Mouse (Mus musculus) liver, postnatal 0 days (tissue): ENCODE data around the gene S100pbp. TPM values are rescaled to one million over a fixed set of nuclear protein-coding genes. Genes with fewer than 3 reads are reported as not detected.

Experiments used
- ATAC-seq: fragments of 200-750 bp; cut with Nextera tagmentation; 2 replicates; pipeline ENCODE4 v1.8.0; 2017; ENCODE audit warnings: mild to moderate bottlenecking, moderate library complexity
- DNase-seq: peaks from one replicate; pipeline ENCODE4 v3.0.0-alpha.2; 2016
- H3K27ac ChIP-seq: fragments of 300-500 bp; sonication (generic); 2 replicates; pipeline ENCODE4 v1.5.1; 2014; ENCODE audit warnings: antibody characterized with exemption, moderate library complexity, mild to moderate bottlenecking, low read depth
- H3K27me3 ChIP-seq: fragments of 300-500 bp; sonication (generic); 2 replicates; pipeline ENCODE4 v1.6.1; 2014; ENCODE audit warnings: low read length, control low read depth, mixed read lengths; ENCODE audit not compliant: insufficient read depth
- H3K36me3 ChIP-seq: fragments of 300-500 bp; sonication (generic); replicated peaks from 2 replicates; pipeline ENCODE4 v1.6.1; 2014; ENCODE audit warnings: mild to moderate bottlenecking, control low read depth, low read length, moderate library complexity, mixed read lengths; ENCODE audit not compliant: insufficient read depth
- H3K4me1 ChIP-seq: fragments of 300-500 bp; sonication (generic); 2 replicates; pipeline ENCODE4 v1.6.1; 2014; ENCODE audit warnings: antibody characterized with exemption, mild to moderate bottlenecking, control low read depth; ENCODE audit not compliant: insufficient read depth
- H3K4me2 ChIP-seq: fragments of 300-500 bp; sonication (generic); 2 replicates; pipeline ENCODE4 v1.6.1; 2014; ENCODE audit warnings: low read depth, mild to moderate bottlenecking, low read length, moderate library complexity, mixed read lengths
- H3K4me3 ChIP-seq: fragments of 300-500 bp; sonication (generic); 2 replicates; pipeline ENCODE4 v1.5.1; 2014; ENCODE audit warnings: low read depth, low read length
- H3K9ac ChIP-seq: fragments of 300-500 bp; sonication (generic); replicated peaks from 2 replicates; pipeline ENCODE4 v1.6.1; 2014; ENCODE audit warnings: mild to moderate bottlenecking, moderate library complexity
- H3K9me3 ChIP-seq: fragments of 300-500 bp; sonication (generic); 2 replicates; pipeline ENCODE4 v1.6.1; 2016; ENCODE audit warnings: mild to moderate bottlenecking, control low read depth, low read length, mixed read lengths
- CTCF ChIP-seq: sonication (generic); IDR thresholded peaks from 2 replicates; pipeline ENCODE4 v1.5.1; 2016; ENCODE audit warnings: antibody characterized with exemption, low read depth
- EP300 ChIP-seq: IDR thresholded peaks from 2 replicates; pipeline ENCODE4 v1.6.1; 2016; ENCODE audit warnings: antibody characterized with exemption, low read depth, mild to moderate bottlenecking
- WGBS: fragments of 180-500 bp; shearing (Covaris S2); extraction: QIAGEN DNeasy Blood & Tissue Kit; methylation state at CpG from one replicate; pipeline ENCODE4 v1.1.7; 2014; ENCODE audit not compliant: insufficient replicate concordance; 5-methylcytosine and 5-hydroxymethylcytosine counted together
- polyA plus RNA-seq: library from polyadenylated mRNA; unstranded; fragments of >200 nt; fragmentation: Nextera tagmentation; extraction: Ambion mirVana; gene quantifications from 2 replicates; pipeline ENCODE4 v1.2.1, GENCODE M21; 2015

Gene S100pbp
- polyA plus RNA-seq, 1 experiment from 2014 or later = 3.6 TPM

DNA sequence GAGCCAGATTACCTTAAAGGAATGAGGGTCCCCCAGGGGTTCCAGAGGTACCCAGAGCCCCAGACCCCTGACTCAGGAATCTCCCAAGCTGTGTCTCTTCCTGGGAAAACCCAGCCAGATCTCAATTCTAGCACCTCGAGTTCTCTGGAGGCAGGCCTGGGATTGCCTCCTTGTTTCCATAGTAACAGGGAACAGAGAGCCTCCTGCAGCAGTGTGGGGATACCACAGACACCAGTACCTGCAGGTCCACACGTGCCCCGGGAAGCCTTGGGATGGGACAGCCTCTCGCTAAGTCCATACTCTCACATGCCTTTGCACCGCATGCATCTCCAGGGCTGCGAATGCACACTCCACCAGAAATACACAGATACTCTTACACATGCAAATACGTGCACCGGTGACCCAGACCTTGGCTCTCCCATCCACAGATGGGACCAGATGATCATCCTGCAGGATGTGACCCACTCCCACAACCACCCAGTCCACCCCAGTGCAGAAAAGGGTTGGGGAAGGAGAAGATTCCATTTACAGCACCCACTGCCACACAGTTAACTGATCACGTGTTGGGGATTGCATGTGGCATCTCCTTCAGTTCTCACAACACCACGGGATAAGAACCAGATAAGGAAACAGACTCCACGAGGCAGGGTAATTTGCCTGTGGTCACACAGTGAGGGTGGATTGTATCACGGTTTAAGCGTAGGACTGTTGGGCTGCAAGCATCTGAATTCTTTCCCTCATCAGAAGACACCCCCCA, 60.8 kb downstream of the S100pbp start:
- no peak overlapping the region for H3K27ac ChIP-seq
- no peak overlapping the region for H3K4me2 ChIP-seq
- 58% methylated on average over 13 of the region's 13 CpGs for WGBS
- H3K9me3 ChIP-seq = no peaks in the 10 kb centered on the region
- TF ChIP-seq CTCF (no peak), EP300 (no peak)
- H3K4me3 ChIP-seq = no peak overlapping the region
- DNase-seq = no peak
- peaks cover 34% of the 10 kb centered on the region for H3K27me3 ChIP-seq
- peaks cover 10% of the 10 kb centered on the region; the same call in 1 of the 2 replicates for H3K4me1 ChIP-seq
- ATAC-seq = no peak
- no peak overlapping the region for H3K9ac ChIP-seq
- no peaks in the 10 kb centered on the region for H3K36me3 ChIP-seq

DNA sequence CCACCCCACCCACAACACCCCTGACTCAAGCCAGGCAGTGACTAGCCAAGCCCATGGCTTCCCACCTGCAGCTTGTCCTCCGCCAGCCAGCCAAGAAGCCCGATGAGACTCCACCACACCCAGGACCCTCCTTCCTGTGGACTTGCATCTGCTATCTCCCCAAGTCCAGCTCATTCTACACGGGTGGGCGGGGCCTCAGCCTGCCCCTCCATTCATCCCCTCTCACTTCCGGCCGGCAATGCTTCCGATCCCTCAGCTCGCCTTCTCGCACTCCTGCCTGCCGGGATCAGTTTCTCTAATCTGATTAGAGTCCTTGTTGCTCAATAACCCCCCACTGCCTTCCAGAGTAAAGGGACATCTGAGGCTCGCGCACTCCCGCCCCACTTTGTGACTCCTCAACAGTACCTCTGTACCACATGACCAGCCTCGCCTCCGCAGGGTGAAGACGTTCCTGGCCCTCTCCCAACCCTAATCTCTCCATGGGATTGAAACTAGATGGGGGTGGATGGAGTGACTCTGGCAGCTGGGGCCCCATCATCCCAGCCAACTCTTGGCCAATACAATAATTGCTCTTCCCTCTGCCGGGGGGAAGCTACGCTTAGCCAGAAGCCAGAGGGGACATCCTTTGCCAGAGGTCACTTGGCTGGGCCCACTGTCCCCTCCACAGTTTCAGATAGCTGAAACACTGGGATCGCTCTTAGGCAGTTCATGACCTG, 63.6 kb downstream of the S100pbp start:
- Histone ChIP-seq H3K9ac (no peak overlapping the region), H3K27ac (no peak overlapping the region), H3K4me1 (peaks cover 15% of the 10 kb centered on the region; the same call in 1 of the 2 replicates), H3K36me3 (no peaks in the 10 kb centered on the region), H3K4me2 (no peak overlapping the region), H3K27me3 (peaks cover 61% of the 10 kb centered on the region), H3K4me3 (no peak overlapping the region), H3K9me3 (no peaks in the 10 kb centered on the region)
- no peak for DNase-seq
- ATAC-seq = no peak; the same call in 1 of the 2 replicates
- 16% methylated on average over 19 of the region's 19 CpGs for WGBS
- TF ChIP-seq EP300 = no peak

DNA sequence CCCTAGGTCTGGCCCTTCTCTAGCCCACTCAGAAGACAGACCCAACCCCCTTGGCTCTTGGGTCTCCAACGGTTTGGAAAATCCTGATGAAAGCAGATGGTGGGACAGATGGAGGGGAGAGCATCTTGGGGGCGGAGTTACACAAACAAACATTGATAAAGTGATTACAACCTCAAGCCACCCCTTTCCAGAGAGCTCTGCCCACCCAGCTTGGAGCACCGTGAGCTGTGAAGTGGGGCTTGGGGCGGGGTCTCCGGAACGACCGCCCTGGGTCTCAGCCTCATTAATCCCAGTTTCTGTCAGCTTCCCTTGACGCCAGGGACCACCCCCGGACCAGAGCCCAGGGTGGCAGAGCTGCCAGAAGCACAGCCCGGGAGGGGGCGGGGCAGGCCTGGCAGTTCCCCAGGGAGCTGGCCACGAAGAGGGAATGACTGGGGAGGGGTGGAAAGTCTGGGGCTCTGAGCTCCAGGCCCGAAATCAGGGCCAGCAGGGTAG, 64.8 kb downstream of the S100pbp start:
- ATAC-seq = no peak
- Histone ChIP-seq H3K4me2 (no peak overlapping the region), H3K4me3 (no peak overlapping the region), H3K27me3 (peaks cover 68% of the 10 kb centered on the region), H3K36me3 (no peaks in the 10 kb centered on the region), H3K9ac (no peak overlapping the region), H3K4me1 (peaks cover 7% of the 10 kb centered on the region; the same call in 1 of the 2 replicates), H3K9me3 (no peaks in the 10 kb centered on the region), H3K27ac (no peak overlapping the region)
- no peak for TF ChIP-seq CTCF
- TF ChIP-seq EP300 = no peak
- DNase-seq = no peak
- 8% methylated on average over 13 of the region's 13 CpGs for WGBS

DNA sequence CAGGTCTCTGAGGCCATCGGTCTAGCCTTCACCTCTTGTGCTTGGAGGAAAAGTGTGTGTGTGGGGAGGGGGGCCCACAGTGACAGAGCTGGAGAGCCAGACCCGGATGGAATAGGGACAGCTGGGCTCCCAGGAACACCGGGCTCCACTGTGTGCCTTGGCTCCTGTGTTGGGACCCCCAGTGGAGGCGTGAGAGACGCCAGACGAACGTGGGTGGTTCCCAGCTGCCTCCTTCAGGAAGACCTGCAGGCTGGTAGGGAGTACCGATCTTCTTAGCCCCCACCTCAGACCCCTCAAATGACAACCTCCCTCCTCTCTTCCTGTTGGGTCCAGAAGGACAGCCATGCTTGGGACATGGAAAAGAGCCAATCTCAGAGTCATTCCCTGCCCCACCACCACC, 66.8 kb downstream of the S100pbp start:
- no peak for DNase-seq
- no peak for ATAC-seq
- H3K9ac ChIP-seq = no peak overlapping the region
- H3K4me2 ChIP-seq = no peak overlapping the region
- no peak overlapping the region for H3K27ac ChIP-seq
- TF ChIP-seq CTCF (no peak), EP300 (no peak)
- H3K27me3 ChIP-seq = peaks cover 74% of the 10 kb centered on the region
- no peak overlapping the region for H3K4me3 ChIP-seq
- no peaks in the 10 kb centered on the region for H3K36me3 ChIP-seq
- no peaks in the 10 kb centered on the region for H3K9me3 ChIP-seq
- WGBS = 17% methylated on average over 8 of the region's 8 CpGs
- peaks cover 7% of the 10 kb centered on the region; the same call in 1 of the 2 replicates for H3K4me1 ChIP-seq

DNA sequence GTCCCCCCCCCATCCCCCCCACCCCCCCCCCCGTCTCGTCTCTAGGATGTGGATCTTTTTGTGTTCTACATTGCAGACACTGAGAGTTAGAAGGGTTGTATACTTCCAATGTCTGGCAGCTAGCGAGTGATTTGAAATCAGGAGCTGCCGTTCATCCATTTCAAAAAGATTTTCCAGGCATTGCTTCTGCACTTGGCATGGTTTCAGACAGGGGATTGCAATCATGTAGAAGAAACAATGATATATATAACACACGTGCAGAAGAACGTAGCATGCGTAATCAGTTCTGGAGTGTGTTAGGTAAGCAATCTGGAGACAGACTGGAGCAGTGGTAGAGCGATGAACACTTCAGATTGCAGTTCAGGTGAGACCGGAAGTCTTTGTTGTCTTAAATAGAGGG, 67.4 kb downstream of the S100pbp start:
- Histone ChIP-seq H3K9ac (no peak overlapping the region), H3K4me1 (peaks cover 7% of the 10 kb centered on the region; the same call in 1 of the 2 replicates), H3K4me3 (no peak overlapping the region), H3K27ac (no peak overlapping the region), H3K4me2 (no peak overlapping the region), H3K36me3 (no peaks in the 10 kb centered on the region), H3K9me3 (no peaks in the 10 kb centered on the region), H3K27me3 (peaks cover 74% of the 10 kb centered on the region)
- DNase-seq (no peak), ATAC-seq (no peak)
- TF ChIP-seq EP300 = no peak
- no peak for TF ChIP-seq CTCF
- WGBS = 40% methylated on average over 9 of the region's 9 CpGs

DNA sequence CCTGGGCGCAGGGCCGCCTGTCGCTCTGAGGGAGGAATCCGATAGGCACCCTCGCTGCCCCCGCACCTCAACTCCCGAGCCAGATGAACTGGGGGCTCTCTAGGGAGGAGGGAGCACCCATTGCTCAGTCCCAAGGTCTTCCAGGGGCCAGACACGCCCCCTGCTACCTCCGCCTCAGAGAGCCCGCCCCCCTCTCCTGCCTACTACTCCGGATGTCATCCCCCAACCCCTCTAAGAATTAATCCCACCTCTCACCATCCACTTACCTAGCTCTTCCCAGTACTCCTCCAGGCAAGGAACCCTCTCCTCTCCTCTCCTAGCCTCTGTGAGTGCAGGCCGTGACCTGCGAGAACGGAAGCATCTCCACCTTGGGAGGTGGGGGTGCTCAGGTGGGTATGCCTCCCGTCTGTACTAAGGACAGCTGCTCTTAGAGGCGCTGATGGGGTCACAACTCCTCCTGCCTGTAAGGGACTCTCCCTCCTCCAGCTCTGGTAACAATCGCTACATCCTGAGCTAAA, 67.9 kb downstream of the S100pbp start, which contains the start of gene Hpca:
Gene Hpca (minus strand): TSS at position 468 of the 518 bp plus-strand sequence.
- H3K27me3 ChIP-seq = peaks cover 74% of the 10 kb centered on the region
- ATAC-seq = no peak
- H3K4me2 ChIP-seq = peak within 1 kb of the TSS; percentile 63
- no peak for TF ChIP-seq CTCF
- TF ChIP-seq EP300 = no peak
- no peaks in the 10 kb centered on the region for H3K9me3 ChIP-seq
- DNase-seq = no peak
- peak within 1 kb of the TSS; percentile 31 for H3K4me3 ChIP-seq
- no peak within 1 kb of the TSS for H3K27ac ChIP-seq
- peaks cover 7% of the 10 kb centered on the region; the same call in 1 of the 2 replicates for H3K4me1 ChIP-seq
- WGBS = 6% methylated on average over 17 of the region's 17 CpGs
- H3K9ac ChIP-seq = no peak within 1 kb of the TSS
- no peaks in the 10 kb centered on the region for H3K36me3 ChIP-seq
